Mouse (Mus musculus) embryonic facial prominence, embryonic 12.5 days (tissue): ENCODE data around the gene Il34. TPM values are rescaled to one million over a fixed set of nuclear protein-coding genes. Genes with fewer than 3 reads are reported as not detected.
A peak's percentile ranks its signal among the peaks of the same experiment; 100 is the strongest.

Experiments used
- ATAC-seq: fragments of 200-750 bp; cut with Nextera tagmentation; 2 replicates; pipeline ENCODE4 v1.8.0; 2017; ENCODE audit not compliant: insufficient number of reproducible peaks, insufficient read depth, low FRiP score, low TSS enrichment
- H3K27ac ChIP-seq: fragments of 300-500 bp; sonication (generic); 2 replicates; pipeline ENCODE4 v1.5.1; 2016; ENCODE audit warnings: mild to moderate bottlenecking
- H3K27me3 ChIP-seq: fragments of 300-500 bp; sonication (generic); 2 replicates; pipeline ENCODE4 v1.6.1; 2016; ENCODE audit warnings: mild to moderate bottlenecking, moderate library complexity
- H3K36me3 ChIP-seq: fragments of 300-500 bp; sonication (generic); 2 replicates; pipeline ENCODE4 v1.6.1; 2016; ENCODE audit warnings: mild to moderate bottlenecking
- H3K4me1 ChIP-seq: fragments of 300-500 bp; sonication (generic); 2 replicates; pipeline ENCODE4 v1.6.1; 2016
- H3K4me2 ChIP-seq: fragments of 300-500 bp; sonication (generic); replicated peaks from 2 replicates; pipeline ENCODE4 v1.6.1; 2016; ENCODE audit warnings: mild to moderate bottlenecking, moderate library complexity
- H3K4me3 ChIP-seq: fragments of 300-500 bp; sonication (generic); 2 replicates; pipeline ENCODE4 v1.5.1; 2016; ENCODE audit warnings: mild to moderate bottlenecking
- H3K9ac ChIP-seq: fragments of 300-500 bp; sonication (generic); 2 replicates; pipeline ENCODE4 v1.6.1; 2016; ENCODE audit warnings: mild to moderate bottlenecking, moderate library complexity
- H3K9me3 ChIP-seq: fragments of 300-500 bp; sonication (generic); 2 replicates; pipeline ENCODE4 v1.6.1; 2016; ENCODE audit warnings: mild to moderate bottlenecking, moderate library complexity
- WGBS: fragments of 180-500 bp; shearing (Covaris S2); methylation state at CpG from one replicate; pipeline ENCODE4 v1.1.7; 2016; 5-methylcytosine and 5-hydroxymethylcytosine counted together
- polyA plus RNA-seq: library from polyadenylated mRNA; unstranded; fragments of >200 nt; fragmentation: Nextera tagmentation; extraction: Ambion mirVana; gene quantifications from 2 replicates; pipeline ENCODE4 v1.2.1, GENCODE M21; 2016

The Il34 gene
- polyA plus RNA-seq, 1 experiment from 2014 or later, result 0.46 TPM

DNA sequence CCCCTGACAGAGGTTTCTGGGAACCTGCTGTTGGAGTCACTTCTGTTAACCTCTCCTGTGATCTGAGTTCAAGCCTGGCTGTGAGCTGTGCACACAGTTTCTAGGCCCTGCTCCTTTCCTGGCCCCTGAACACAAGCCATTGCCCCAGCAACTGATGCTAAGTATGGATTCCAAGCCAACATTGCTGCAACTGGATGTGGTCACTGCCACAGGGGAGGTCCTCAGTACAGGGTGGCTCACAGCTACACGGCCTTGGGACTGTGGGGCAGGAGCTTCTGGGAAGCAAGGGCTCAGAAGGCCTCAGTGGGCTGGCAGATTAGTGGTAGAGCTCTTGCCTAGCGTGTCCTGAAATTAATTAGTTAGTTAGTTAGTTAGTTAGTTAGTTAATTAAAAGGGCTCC is 105.2 kb downstream of the Il34 start:
- 85% methylated on average over 2 of the region's 2 CpGs for WGBS
- Histone ChIP-seq H3K27ac (no peak overlapping the region), H3K4me1 (peaks cover 15% of the 10 kb centered on the region), H3K9me3 (no peaks in the 10 kb centered on the region), H3K9ac (no peak overlapping the region), H3K4me2 (no peak overlapping the region), H3K4me3 (no peak overlapping the region), H3K27me3 (no peaks in the 10 kb centered on the region), H3K36me3 (peaks cover 12% of the 10 kb centered on the region; the same call in 1 of the 2 replicates)
- ATAC-seq, result no peak

- peaks cover 15% of the 10 kb centered on the region for H3K4me1 ChIP-seq
- no peak for ATAC-seq
- H3K36me3 ChIP-seq, result peaks cover 12% of the 10 kb centered on the region
- no peak overlapping the region for H3K9ac ChIP-seq
- H3K27me3 ChIP-seq, result no peaks in the 10 kb centered on the region
- H3K9me3 ChIP-seq, result no peaks in the 10 kb centered on the region
- no peak overlapping the region for H3K4me2 ChIP-seq
- H3K27ac ChIP-seq, result no peak overlapping the region
- no peak overlapping the region for H3K4me3 ChIP-seq
- 81% methylated on average over 7 of the region's 7 CpGs for WGBS
These were observed 106.2 kb downstream of the Il34 start for GRCm38 (mm10) chr8:110699501-110699900.

DNA sequence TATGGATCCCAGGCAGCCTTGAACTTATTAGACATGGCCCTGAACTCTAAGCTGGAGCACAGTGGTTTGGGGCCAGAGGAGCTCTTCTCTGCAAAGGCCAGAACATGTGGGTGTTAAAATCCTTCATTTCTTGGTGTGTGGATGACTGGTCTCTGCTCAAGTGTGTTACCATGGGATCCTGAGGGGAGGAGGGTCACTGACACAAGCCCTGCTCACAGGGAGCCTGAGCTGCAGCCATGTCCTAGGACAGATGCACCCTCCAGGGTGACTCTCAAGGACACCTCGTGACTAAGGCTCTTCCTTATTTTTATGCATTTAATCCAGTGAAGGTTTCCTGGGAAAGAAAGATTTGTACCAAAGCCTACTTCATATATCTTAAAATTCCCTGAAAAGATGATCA is 107.6 kb downstream of the Il34 start:
- H3K36me3 ChIP-seq, result peaks cover 12% of the 10 kb centered on the region
- H3K9me3 ChIP-seq, result no peaks in the 10 kb centered on the region
- no peak overlapping the region for H3K4me2 ChIP-seq
- no peak for ATAC-seq
- no peak overlapping the region for H3K9ac ChIP-seq
- H3K4me1 ChIP-seq, result peaks cover 12% of the 10 kb centered on the region
- H3K27me3 ChIP-seq, result no peaks in the 10 kb centered on the region
- no peak overlapping the region for H3K27ac ChIP-seq
- 88% methylated on average over 1 of the region's 1 CpGs for WGBS
- no peak overlapping the region for H3K4me3 ChIP-seq

DNA sequence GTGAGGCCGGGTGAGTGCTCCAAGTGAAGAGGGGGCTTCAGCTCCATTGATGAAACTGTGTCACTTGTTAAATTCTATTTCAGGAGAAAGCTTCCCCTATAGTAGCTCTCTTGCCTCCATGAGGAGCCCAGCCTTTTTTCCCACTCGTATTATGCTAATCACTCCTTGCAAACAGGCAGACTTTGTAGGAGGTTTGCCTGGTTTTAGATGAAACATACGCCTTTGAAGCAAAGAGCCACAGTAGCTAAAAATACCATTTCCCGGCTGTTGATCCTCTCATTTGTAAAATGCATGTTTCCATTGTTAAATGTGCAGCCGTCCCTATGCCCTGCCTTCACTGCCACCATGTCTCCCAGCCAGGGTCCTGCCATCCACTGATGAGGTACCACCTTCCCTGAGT is 108.2 kb downstream of the Il34 start:
- 78% methylated on average over 5 of the region's 5 CpGs for WGBS
- peaks cover 12% of the 10 kb centered on the region for H3K36me3 ChIP-seq
- ATAC-seq, result no peak

GRCm38 (mm10) chr8:110696051-110696450 is 109.7 kb downstream of the Il34 start:
- Histone ChIP-seq H3K9me3 (no peaks in the 10 kb centered on the region), H3K27me3 (no peaks in the 10 kb centered on the region), H3K4me1 (no peaks in the 10 kb centered on the region), H3K4me2 (no peak overlapping the region), H3K9ac (no peak overlapping the region), H3K4me3 (no peak overlapping the region), H3K36me3 (peaks cover 7% of the 10 kb centered on the region; the same call in 1 of the 2 replicates), H3K27ac (no peak overlapping the region)
- WGBS, result 83% methylated on average over 4 of the region's 4 CpGs
- no peak for ATAC-seq

More for the DNA sequence above, 108.2 kb downstream of the Il34 start:
- Histone ChIP-seq H3K4me2 (no peak overlapping the region), H3K9me3 (no peaks in the 10 kb centered on the region), H3K27me3 (no peaks in the 10 kb centered on the region), H3K27ac (no peak overlapping the region), H3K9ac (no peak overlapping the region), H3K4me3 (no peak overlapping the region), H3K4me1 (peaks cover 7% of the 10 kb centered on the region; the same call in 1 of the 2 replicates)

DNA sequence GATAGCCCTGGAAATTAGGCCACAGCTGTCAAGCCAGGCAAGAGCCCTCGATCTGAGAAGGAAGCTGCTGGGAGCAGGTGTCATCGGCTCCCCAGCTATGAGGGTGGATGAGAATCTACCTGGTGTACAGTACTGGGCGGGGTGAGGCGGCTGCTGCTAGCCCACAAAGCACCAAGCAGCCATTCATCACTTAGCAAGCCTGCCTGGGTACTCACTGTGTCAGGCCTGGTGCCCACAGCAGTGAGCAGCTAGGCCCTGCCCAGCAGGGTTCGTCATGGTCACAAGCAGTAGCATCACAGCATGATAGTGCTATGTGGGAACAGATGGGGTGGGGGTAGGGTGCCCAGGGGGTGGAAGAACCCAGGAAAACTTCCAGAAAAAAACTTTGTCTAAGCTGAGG is 110.3 kb downstream of the Il34 start:
- Histone ChIP-seq H3K4me1 (no peaks in the 10 kb centered on the region), H3K9ac (no peak overlapping the region), H3K27me3 (no peaks in the 10 kb centered on the region), H3K36me3 (peaks cover 7% of the 10 kb centered on the region; the same call in 1 of the 2 replicates), H3K4me3 (no peak overlapping the region), H3K9me3 (no peaks in the 10 kb centered on the region), H3K4me2 (no peak overlapping the region), H3K27ac (0 out of 2 replicates have a peak overlapping the region, but pooled peaks have one; percentile 11)
- WGBS, result 83% methylated on average over 5 of the region's 5 CpGs
- 0 out of 2 replicates have a peak, but pooled peaks have one; percentile 23 for ATAC-seq

DNA sequence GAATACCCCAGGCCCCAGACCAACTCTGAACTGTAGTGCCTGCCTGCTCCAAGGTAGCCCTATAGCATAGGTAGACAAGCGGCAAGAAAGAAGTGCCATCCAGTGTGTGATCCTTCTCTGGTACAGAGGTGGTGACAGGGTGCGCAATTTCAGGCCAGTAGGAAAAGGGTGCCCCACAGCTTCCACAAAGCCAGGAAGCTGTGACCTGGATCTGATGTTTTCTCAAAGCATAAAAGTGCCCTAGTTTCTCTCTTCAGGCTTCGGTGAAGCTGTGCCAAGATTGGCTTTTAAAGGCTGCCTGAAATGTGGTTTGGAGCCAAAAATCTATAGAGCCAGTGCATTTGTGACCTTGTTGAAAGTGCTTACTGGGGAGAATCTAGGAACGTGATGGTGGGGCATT is 110.9 kb downstream of the Il34 start:
- H3K4me2 ChIP-seq, result no peak overlapping the region
- H3K9ac ChIP-seq, result no peak overlapping the region
- no peaks in the 10 kb centered on the region for H3K4me1 ChIP-seq
- H3K4me3 ChIP-seq, result no peak overlapping the region
- no peaks in the 10 kb centered on the region for H3K27me3 ChIP-seq
- H3K27ac ChIP-seq, result no peak overlapping the region
- WGBS, result 92% methylated on average over 4 of the region's 4 CpGs
- H3K9me3 ChIP-seq, result no peaks in the 10 kb centered on the region
- H3K36me3 ChIP-seq, result peaks cover 7% of the 10 kb centered on the region; the same call in 1 of the 2 replicates
- no peak for ATAC-seq

GRCm38 (mm10) chr8:110694226-110694625 is 111.5 kb downstream of the Il34 start:
- peaks cover 2% of the 10 kb centered on the region; the same call in 1 of the 2 replicates for H3K36me3 ChIP-seq
- no peaks in the 10 kb centered on the region for H3K27me3 ChIP-seq
- H3K9ac ChIP-seq, result no peak overlapping the region
- peaks cover under 1% of the 10 kb centered on the region; the same call in 1 of the 2 replicates for H3K4me1 ChIP-seq
- H3K4me3 ChIP-seq, result no peak overlapping the region
- no peak overlapping the region for H3K27ac ChIP-seq
- 64% methylated on average over 5 of the region's 5 CpGs for WGBS
- H3K9me3 ChIP-seq, result no peaks in the 10 kb centered on the region
- no peak for ATAC-seq
- H3K4me2 ChIP-seq, result no peak overlapping the region

Other genes starting within 250 kb of the Il34 start
- gene Vac14, start 187.3 kb downstream of the Il34 start, polyA plus RNA-seq, result 24.8 and 25.6 TPM in 2 replicates
- 10.9 and 17.4 TPM in 2 replicates for gene Mtss1l, start 84.4 kb downstream of the Il34 start, polyA plus RNA-seq
- gene Cog4, start 40.7 kb upstream of the Il34 start, polyA plus RNA-seq, result 85.5 and 87.8 TPM in 2 replicates
- 193 and 196 TPM in 2 replicates for gene Sf3b3, start 40.9 kb upstream of the Il34 start, polyA plus RNA-seq
- gene Fuk, start 96.6 kb upstream of the Il34 start, polyA plus RNA-seq, result 16.8 and 17.0 TPM in 2 replicates
- 44.6 and 45.5 TPM in 2 replicates for gene St3gal2, start 114.0 kb upstream of the Il34 start, polyA plus RNA-seq
- 14.1 and 16.8 TPM in 2 replicates for gene Ddx19a, start 191.9 kb upstream of the Il34 start, polyA plus RNA-seq
- 5.5 and 5.6 TPM in 2 replicates for gene Ddx19b, start 225.8 kb upstream of the Il34 start, polyA plus RNA-seq
- gene Aars, start 227.2 kb upstream of the Il34 start, polyA plus RNA-seq, result 69.9 and 71.9 TPM in 2 replicates